Mouse (Mus musculus): Measurements from ENCODE around the gene Slco4c1.

Slco4c1 gene

GRCm38 (mm10) chr1:96766535-96766934 lies 105.4 kb downstream of the Slco4c1 start:
- no peak for DNase-seq

All from cerebellum, adult 11-12 months (tissue).